Mouse (Mus musculus): ENCODE results near the gene Hoxd13. TPM values are rescaled to one million over a fixed set of nuclear protein-coding genes. Genes with fewer than 3 reads are reported as not detected.

The Hoxd13 gene
- polyA plus RNA-seq, 1 experiment, result not detected

DNA sequence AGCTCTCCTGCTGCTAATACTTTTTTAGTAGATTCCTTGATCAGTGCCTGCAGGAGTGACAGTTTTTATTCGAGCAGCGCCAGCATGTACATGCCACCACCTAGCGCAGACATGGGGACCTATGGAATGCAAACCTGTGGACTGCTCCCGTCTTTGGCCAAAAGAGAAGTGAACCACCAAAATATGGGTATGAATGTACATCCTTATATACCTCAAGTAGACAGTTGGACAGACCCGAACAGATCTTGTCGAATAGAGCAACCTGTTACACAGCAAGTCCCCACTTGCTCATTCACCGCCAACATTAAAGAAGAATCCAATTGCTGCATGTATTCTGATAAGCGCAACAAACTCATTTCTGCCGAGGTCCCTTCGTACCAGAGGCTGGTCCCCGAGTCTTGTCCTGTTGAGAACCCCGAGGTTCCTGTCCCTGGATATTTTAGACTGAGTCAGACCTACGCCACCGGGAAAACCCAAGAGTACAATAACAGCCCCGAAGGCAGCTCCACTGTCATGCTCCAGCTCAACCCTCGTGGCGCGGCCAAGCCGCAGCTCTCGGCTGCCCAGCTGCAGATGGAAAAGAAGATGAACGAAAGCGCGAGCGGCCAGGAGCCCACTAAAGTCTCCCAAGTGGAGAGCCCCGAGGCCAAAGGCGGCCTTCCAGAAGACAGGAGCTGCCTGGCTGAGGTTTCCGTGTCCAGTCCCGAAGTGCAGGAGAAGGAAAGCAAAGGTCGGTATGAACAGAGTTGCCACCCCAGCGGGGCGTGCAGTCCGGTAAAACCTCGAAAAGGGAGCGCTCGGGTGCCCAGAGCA lies 24.1 kb downstream of the Hoxd13 start:
- no peaks in the 10 kb centered on the region for H3K79me2 ChIP-seq (ENCODE audit: control insufficient read depth, insufficient read depth)
- no peak overlapping the region for H3ac ChIP-seq (ENCODE audit: control insufficient read depth, insufficient read length)
- H3K27me3 ChIP-seq (ENCODE audit: control insufficient read depth, insufficient read depth, insufficient read length), result peaks cover 79% of the 10 kb centered on the region
- H3K36me3 ChIP-seq (ENCODE audit: control insufficient read depth, insufficient read depth), result no peaks in the 10 kb centered on the region
- TF ChIP-seq CEBPB (IDR thresholded peaks at IDR 0.05; ENCODE audit: insufficient read depth, poor library complexity, severe bottlenecking), result no peak
- TF ChIP-seq POLR2A (IDR thresholded peaks at IDR 0.05; ENCODE audit: insufficient read length, low read depth), result no peak
- TF ChIP-seq MAX (IDR thresholded peaks at IDR 0.05; ENCODE audit: low read depth), result no peak
- no peak for TF ChIP-seq E2F4 (IDR thresholded peaks at IDR 0.05; ENCODE audit: insufficient read depth)
- TF ChIP-seq USF1 (IDR thresholded peaks at IDR 0.05; ENCODE audit: low read depth), result no peak
- no peak for TF ChIP-seq POLR2AphosphoS2 (IDR thresholded peaks at IDR 0.05; ENCODE audit: insufficient read length, low read depth)
- no peak for TF ChIP-seq REST (IDR thresholded peaks at IDR 0.05; ENCODE audit: insufficient read depth, insufficient read length)
- TF ChIP-seq TCF12 (IDR thresholded peaks at IDR 0.05; ENCODE audit: insufficient read depth, poor library complexity, severe bottlenecking), result no peak
- TF ChIP-seq SRF (IDR thresholded peaks at IDR 0.05; ENCODE audit: control insufficient read depth, insufficient read length, low read depth), result no peak
- no peak for TF ChIP-seq MYOG (IDR thresholded peaks at IDR 0.05; ENCODE audit: control insufficient read depth in 1 of 3, insufficient read depth in 1 of 3, insufficient read length in 2 of 3, low read depth in 2 of 3)
- TF ChIP-seq MYOD1 (IDR thresholded peaks at IDR 0.05; ENCODE audit: control insufficient read depth in 1 of 3, insufficient read length in 2 of 3, low read depth in 2 of 3), result no peak
- TF ChIP-seq TCF3 (IDR thresholded peaks at IDR 0.05; ENCODE audit: insufficient read length, low read depth), result no peak
- H3K4me3 ChIP-seq, result no peak overlapping the region
- H3K4me2 ChIP-seq (ENCODE audit: low read depth), result no peak overlapping the region

DNA sequence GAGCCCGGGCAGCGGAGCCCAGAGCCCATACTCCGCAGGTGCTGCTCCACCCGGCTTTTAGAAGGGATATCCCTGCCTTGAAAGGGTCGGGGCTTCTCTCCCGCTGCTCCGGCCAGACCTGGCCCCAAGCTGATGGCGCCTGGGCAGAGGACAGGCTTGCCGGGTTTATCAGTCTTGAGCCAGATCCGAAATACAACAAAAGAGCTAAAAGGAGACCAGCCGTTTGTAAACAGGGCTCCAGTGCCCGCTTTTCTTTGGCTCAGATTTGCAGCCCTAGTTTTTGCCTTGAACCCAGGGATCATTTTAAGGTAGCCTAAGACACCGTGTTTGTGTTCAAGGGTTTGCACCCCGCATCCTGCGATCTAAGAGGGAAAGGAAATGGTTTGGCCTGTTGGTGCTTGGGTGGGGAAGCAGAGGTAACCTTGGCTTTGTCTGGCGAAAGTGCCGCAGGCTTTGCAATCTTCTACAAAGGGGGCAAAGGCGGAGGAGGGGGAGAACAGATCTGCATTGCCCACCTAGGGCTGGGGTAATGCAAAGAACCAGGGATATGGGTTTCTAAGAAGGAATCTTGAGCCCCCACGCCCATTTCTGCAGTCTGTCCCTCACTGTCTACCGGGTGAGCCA lies 24.8 kb downstream of the Hoxd13 start:
- Histone ChIP-seq H3K4me2 (ENCODE audit: low read depth) (no peak overlapping the region), H3K36me3 (ENCODE audit: control insufficient read depth, insufficient read depth) (no peaks in the 10 kb centered on the region), H3K27me3 (ENCODE audit: control insufficient read depth, insufficient read depth, insufficient read length) (peaks cover 79% of the 10 kb centered on the region), H3K4me3 (no peak overlapping the region), H3K79me2 (ENCODE audit: control insufficient read depth, insufficient read depth) (no peaks in the 10 kb centered on the region), H3ac (ENCODE audit: control insufficient read depth, insufficient read length) (no peak overlapping the region)
- TF ChIP-seq E2F4 (IDR thresholded peaks at IDR 0.05; ENCODE audit: insufficient read depth), result no peak
- no peak for TF ChIP-seq SRF (IDR thresholded peaks at IDR 0.05; ENCODE audit: control insufficient read depth, insufficient read length, low read depth)
- no peak for TF ChIP-seq POLR2AphosphoS2 (IDR thresholded peaks at IDR 0.05; ENCODE audit: insufficient read length, low read depth)
- TF ChIP-seq USF1 (IDR thresholded peaks at IDR 0.05; ENCODE audit: low read depth), result no peak
- TF ChIP-seq REST (IDR thresholded peaks at IDR 0.05; ENCODE audit: insufficient read depth, insufficient read length), result no peak
- no peak for TF ChIP-seq TCF3 (IDR thresholded peaks at IDR 0.05; ENCODE audit: insufficient read length, low read depth)
- TF ChIP-seq POLR2A (IDR thresholded peaks at IDR 0.05; ENCODE audit: insufficient read length, low read depth), result no peak
- TF ChIP-seq MYOG (IDR thresholded peaks at IDR 0.05; ENCODE audit: control insufficient read depth in 1 of 3, insufficient read depth in 1 of 3, insufficient read length in 2 of 3, low read depth in 2 of 3), result no peak
- no peak for TF ChIP-seq TCF12 (IDR thresholded peaks at IDR 0.05; ENCODE audit: insufficient read depth, poor library complexity, severe bottlenecking)
- no peak for TF ChIP-seq CEBPB (IDR thresholded peaks at IDR 0.05; ENCODE audit: insufficient read depth, poor library complexity, severe bottlenecking)
- TF ChIP-seq MAX (IDR thresholded peaks at IDR 0.05; ENCODE audit: low read depth), result no peak
- no peak for TF ChIP-seq MYOD1 (IDR thresholded peaks at IDR 0.05; ENCODE audit: control insufficient read depth in 1 of 3, insufficient read length in 2 of 3, low read depth in 2 of 3)

DNA sequence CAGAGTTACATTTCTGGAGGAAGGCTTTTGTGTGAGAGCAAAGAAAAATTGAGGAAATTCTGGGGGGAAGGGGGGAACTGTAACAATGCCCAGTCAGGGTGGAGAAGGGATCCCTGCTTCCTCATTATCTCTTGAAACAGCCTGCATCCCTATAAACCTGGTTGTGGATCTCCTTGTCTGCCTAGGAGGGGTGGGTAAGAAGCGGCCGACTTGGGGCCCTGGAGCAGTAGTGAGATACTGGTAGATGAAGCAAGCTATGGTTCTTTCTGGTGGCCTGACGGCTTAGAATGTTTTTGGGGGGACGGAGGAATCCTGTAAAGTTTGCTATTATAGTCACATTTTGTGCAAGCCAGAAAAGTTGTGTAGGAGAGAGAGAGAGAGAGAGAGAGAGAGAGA lies 25.3 kb downstream of the Hoxd13 start:
- TF ChIP-seq MAX (IDR thresholded peaks at IDR 0.05; ENCODE audit: low read depth), result no peak
- no peak for TF ChIP-seq REST (IDR thresholded peaks at IDR 0.05; ENCODE audit: insufficient read depth, insufficient read length)
- no peak for TF ChIP-seq TCF12 (IDR thresholded peaks at IDR 0.05; ENCODE audit: insufficient read depth, poor library complexity, severe bottlenecking)
- TF ChIP-seq TCF3 (IDR thresholded peaks at IDR 0.05; ENCODE audit: insufficient read length, low read depth), result no peak
- TF ChIP-seq E2F4 (IDR thresholded peaks at IDR 0.05; ENCODE audit: insufficient read depth), result no peak
- TF ChIP-seq POLR2A (IDR thresholded peaks at IDR 0.05; ENCODE audit: insufficient read length, low read depth), result no peak
- no peak for TF ChIP-seq MYOG (IDR thresholded peaks at IDR 0.05; ENCODE audit: control insufficient read depth in 1 of 3, insufficient read depth in 1 of 3, insufficient read length in 2 of 3, low read depth in 2 of 3)
- TF ChIP-seq POLR2AphosphoS2 (IDR thresholded peaks at IDR 0.05; ENCODE audit: insufficient read length, low read depth), result no peak
- no peak for TF ChIP-seq SRF (IDR thresholded peaks at IDR 0.05; ENCODE audit: control insufficient read depth, insufficient read length, low read depth)
- no peak for TF ChIP-seq MYOD1 (IDR thresholded peaks at IDR 0.05; ENCODE audit: control insufficient read depth in 1 of 3, insufficient read length in 2 of 3, low read depth in 2 of 3)
- no peak for TF ChIP-seq CEBPB (IDR thresholded peaks at IDR 0.05; ENCODE audit: insufficient read depth, poor library complexity, severe bottlenecking)
- no peak for TF ChIP-seq USF1 (IDR thresholded peaks at IDR 0.05; ENCODE audit: low read depth)
- H3ac ChIP-seq (ENCODE audit: control insufficient read depth, insufficient read length), result no peak overlapping the region
- peaks cover 81% of the 10 kb centered on the region for H3K27me3 ChIP-seq (ENCODE audit: control insufficient read depth, insufficient read depth, insufficient read length)
- H3K4me2 ChIP-seq (ENCODE audit: low read depth), result no peak overlapping the region
- no peaks in the 10 kb centered on the region for H3K36me3 ChIP-seq (ENCODE audit: control insufficient read depth, insufficient read depth)
- H3K4me3 ChIP-seq, result no peak overlapping the region
- no peaks in the 10 kb centered on the region for H3K79me2 ChIP-seq (ENCODE audit: control insufficient read depth, insufficient read depth)

DNA sequence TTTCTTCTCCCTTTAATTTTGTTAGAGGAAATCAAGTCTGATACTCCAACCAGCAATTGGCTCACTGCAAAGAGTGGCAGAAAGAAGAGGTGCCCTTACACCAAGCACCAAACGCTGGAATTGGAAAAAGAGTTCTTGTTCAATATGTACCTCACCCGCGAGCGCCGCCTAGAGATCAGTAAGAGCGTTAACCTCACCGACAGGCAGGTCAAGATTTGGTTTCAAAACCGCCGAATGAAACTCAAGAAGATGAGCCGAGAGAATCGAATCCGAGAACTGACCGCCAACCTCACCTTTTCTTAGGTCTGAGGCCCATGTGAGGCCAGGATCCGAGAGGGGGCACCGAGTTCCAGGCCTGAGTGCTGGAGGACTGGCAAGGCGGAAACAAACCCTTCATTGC lies 26.0 kb downstream of the Hoxd13 start:
- H3K36me3 ChIP-seq (ENCODE audit: control insufficient read depth, insufficient read depth), result no peaks in the 10 kb centered on the region
- peaks cover 83% of the 10 kb centered on the region for H3K27me3 ChIP-seq (ENCODE audit: control insufficient read depth, insufficient read depth, insufficient read length)
- no peak for TF ChIP-seq POLR2AphosphoS2 (IDR thresholded peaks at IDR 0.05; ENCODE audit: insufficient read length, low read depth)
- TF ChIP-seq MYOG (IDR thresholded peaks at IDR 0.05; ENCODE audit: control insufficient read depth in 1 of 3, insufficient read depth in 1 of 3, insufficient read length in 2 of 3, low read depth in 2 of 3), result no peak
- TF ChIP-seq SRF (IDR thresholded peaks at IDR 0.05; ENCODE audit: control insufficient read depth, insufficient read length, low read depth), result no peak
- TF ChIP-seq MYOD1 (IDR thresholded peaks at IDR 0.05; ENCODE audit: control insufficient read depth in 1 of 3, insufficient read length in 2 of 3, low read depth in 2 of 3), result no peak
- no peak for TF ChIP-seq USF1 (IDR thresholded peaks at IDR 0.05; ENCODE audit: low read depth)
- no peak for TF ChIP-seq TCF12 (IDR thresholded peaks at IDR 0.05; ENCODE audit: insufficient read depth, poor library complexity, severe bottlenecking)
- no peak for TF ChIP-seq TCF3 (IDR thresholded peaks at IDR 0.05; ENCODE audit: insufficient read length, low read depth)
- no peak for TF ChIP-seq E2F4 (IDR thresholded peaks at IDR 0.05; ENCODE audit: insufficient read depth)
- no peak for TF ChIP-seq MAX (IDR thresholded peaks at IDR 0.05; ENCODE audit: low read depth)
- no peak overlapping the region for H3K4me2 ChIP-seq (ENCODE audit: low read depth)
- H3ac ChIP-seq (ENCODE audit: control insufficient read depth, insufficient read length), result no peak overlapping the region
- no peak overlapping the region for H3K4me3 ChIP-seq
- H3K79me2 ChIP-seq (ENCODE audit: control insufficient read depth, insufficient read depth), result no peaks in the 10 kb centered on the region
